Mouse (Mus musculus) intestine, embryonic 14.5 days (tissue): ENCODE results near the gene Fez2. TPM values are rescaled to one million over a fixed set of nuclear protein-coding genes. Genes with fewer than 3 reads are reported as not detected.

ENCODE experiments used
- ATAC-seq: fragments of 200-750 bp; cut with Nextera tagmentation; replicated peaks from 2 replicates; pipeline ENCODE4 v1.8.0; 2017; ENCODE audit warnings: low read depth, moderate number of reproducible peaks, moderate TSS enrichment, moderate library complexity; ENCODE audit not compliant: low FRiP score, low TSS enrichment
- DNase-seq: peaks from one replicate; pipeline ENCODE4 v3.0.0-alpha.2; 2018; ENCODE audit warnings: low spot score
- H3K27ac ChIP-seq: fragments of 300-500 bp; sonication (generic); 2 replicates; pipeline ENCODE4 v1.5.1; 2014; ENCODE audit warnings: low read depth, mild to moderate bottlenecking, control low read depth
- H3K27me3 ChIP-seq: fragments of 300-500 bp; sonication (generic); replicated peaks from 2 replicates; pipeline ENCODE4 v1.6.1; 2014; ENCODE audit warnings: low read length, control low read depth; ENCODE audit not compliant: control insufficient read depth, insufficient read depth
- H3K36me3 ChIP-seq: fragments of 300-500 bp; sonication (generic); 2 replicates; pipeline ENCODE4 v1.6.1; 2014; ENCODE audit warnings: low read length, control low read depth; ENCODE audit not compliant: control insufficient read depth, insufficient read depth
- H3K4me1 ChIP-seq: fragments of 300-500 bp; sonication (generic); replicated peaks from 2 replicates; pipeline ENCODE4 v1.6.1; 2014; ENCODE audit warnings: low read length, control low read depth, mixed read lengths; ENCODE audit not compliant: control insufficient read depth, insufficient read depth
- H3K4me2 ChIP-seq: fragments of 300-500 bp; sonication (generic); 2 replicates; pipeline ENCODE4 v1.6.1; 2014; ENCODE audit warnings: low read length
- H3K4me3 ChIP-seq: fragments of 300-500 bp; sonication (generic); 2 replicates; pipeline ENCODE4 v1.5.1; 2014; ENCODE audit warnings: low read depth, low read length, control low read depth, mixed read lengths
- H3K9ac ChIP-seq: fragments of 300-500 bp; sonication (generic); 2 replicates; pipeline ENCODE4 v1.6.1; 2014; ENCODE audit warnings: mild to moderate bottlenecking, low read length
- H3K9me3 ChIP-seq: fragments of 300-500 bp; sonication (generic); 2 replicates; pipeline ENCODE4 v1.6.1; 2016; ENCODE audit warnings: low read length, control low read depth; ENCODE audit not compliant: control insufficient read depth
- WGBS: fragments of 180-500 bp; shearing (Covaris S2); extraction: QIAGEN DNeasy Blood & Tissue Kit; methylation state at CpG from one replicate; pipeline ENCODE4 v1.1.7; 2014; 5-methylcytosine and 5-hydroxymethylcytosine counted together
- polyA plus RNA-seq: library from polyadenylated mRNA; unstranded; fragments of >200 nt; fragmentation: Nextera tagmentation; extraction: Ambion mirVana; gene quantifications from 2 replicates; pipeline ENCODE4 v1.2.1, GENCODE M21; 2014

Gene Fez2
- polyA plus RNA-seq, 1 experiment from 2014 or later = 43.7 TPM

- Histone ChIP-seq H3K36me3 (no peaks in the 10 kb centered on the region), H3K4me2 (no peak overlapping the region), H3K9me3 (no peaks in the 10 kb centered on the region), H3K27me3 (no peaks in the 10 kb centered on the region), H3K4me1 (no peaks in the 10 kb centered on the region), H3K27ac (no peak overlapping the region), H3K4me3 (no peak overlapping the region), H3K9ac (no peak overlapping the region)
- 82% methylated on average over 4 of the region's 4 CpGs for whole genome bisulfite sequencing
- DNase-seq = no peak
- ATAC-seq = no peak
These were observed 11.1 kb upstream of the Fez2 start for GRCm38 (mm10) chr17:78429051-78429450.

GRCm38 (mm10) chr17:78425026-78425425, 7.1 kb upstream of the Fez2 start:
- ATAC-seq = no peak
- no peaks in the 10 kb centered on the region for H3K27me3 ChIP-seq
- no peak overlapping the region for H3K4me3 ChIP-seq
- H3K4me2 ChIP-seq = no peak overlapping the region
- no peaks in the 10 kb centered on the region for H3K4me1 ChIP-seq
- no peak overlapping the region for H3K9ac ChIP-seq
- no peaks in the 10 kb centered on the region for H3K9me3 ChIP-seq
- no peaks in the 10 kb centered on the region for H3K36me3 ChIP-seq
- 82% methylated on average over 8 of the region's 8 CpGs for WGBS
- no peak overlapping the region for H3K27ac ChIP-seq
- no peak for DNase-seq

GRCm38 (mm10) chr17:78419216-78419615, 1.3 kb upstream of the Fez2 start:
- no peak overlapping the region for H3K4me3 ChIP-seq

DNA sequence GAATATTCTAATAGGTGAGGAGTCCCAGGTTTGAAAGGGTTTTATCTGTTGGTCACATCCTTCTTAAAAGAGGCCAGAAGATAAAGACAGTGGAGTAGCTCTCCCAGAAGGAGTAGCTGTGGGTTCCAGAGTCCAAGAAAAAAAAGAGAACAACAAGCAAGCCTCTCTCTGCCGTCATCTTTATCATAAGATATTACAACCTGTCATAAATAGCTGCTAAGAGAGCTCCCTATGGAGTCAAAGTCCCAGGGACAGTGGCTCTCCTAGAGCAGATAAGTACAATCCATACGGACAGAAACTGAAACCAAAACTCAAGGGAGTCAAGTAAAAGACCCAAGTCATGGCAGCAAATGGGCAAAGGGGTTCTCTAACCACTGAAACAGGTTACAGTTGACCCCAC, 2.7 kb downstream of the Fez2 start:
- peaks cover 17% of the 10 kb centered on the region for H3K36me3 ChIP-seq
- no peak overlapping the region for H3K4me3 ChIP-seq
- H3K9ac ChIP-seq = no peak overlapping the region
- H3K4me1 ChIP-seq = peaks cover 13% of the 10 kb centered on the region
- ATAC-seq = 0 out of 2 replicates have a peak, but pooled peaks have one; percentile 45
- DNase-seq = no peak
- H3K27ac ChIP-seq = peak overlapping the region; percentile 51; the same call in 1 of the 2 replicates
- WGBS = 69% methylated on average over 2 of the region's 2 CpGs
- H3K27me3 ChIP-seq = no peaks in the 10 kb centered on the region
- H3K4me2 ChIP-seq = peak overlapping the region; percentile 13; the same call in 1 of the 2 replicates
- no peaks in the 10 kb centered on the region for H3K9me3 ChIP-seq

More at GRCm38 (mm10) chr17:78419216-78419615, 1.3 kb upstream of the Fez2 start:
- 79% methylated on average over 4 of the region's 4 CpGs for whole genome bisulfite sequencing
- no peaks in the 10 kb centered on the region for H3K27me3 ChIP-seq
- ATAC-seq = no peak
- H3K4me2 ChIP-seq = no peak overlapping the region
- H3K9ac ChIP-seq = no peak overlapping the region
- H3K9me3 ChIP-seq = no peaks in the 10 kb centered on the region
- peaks cover 13% of the 10 kb centered on the region for H3K4me1 ChIP-seq
- no peak overlapping the region for H3K27ac ChIP-seq
- DNase-seq = no peak
- no peaks in the 10 kb centered on the region for H3K36me3 ChIP-seq

DNA sequence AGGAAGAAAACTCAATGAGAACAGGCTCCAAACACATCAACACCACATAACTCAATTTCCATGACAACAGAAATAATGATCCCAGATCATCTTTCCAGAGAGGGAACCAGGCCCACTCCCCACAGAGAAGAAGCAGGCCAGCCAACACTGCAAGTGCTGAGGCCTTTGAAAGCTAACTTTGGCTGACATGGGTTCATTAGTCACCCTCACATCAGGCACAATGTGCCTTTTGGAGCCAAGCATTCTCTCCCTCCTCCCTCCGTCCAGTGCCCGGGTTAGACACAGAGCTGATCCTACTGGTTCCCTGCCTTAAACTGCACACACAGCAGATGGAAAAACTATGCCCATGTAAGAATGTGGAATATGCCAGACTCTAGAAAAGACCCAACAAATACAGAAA, 8.1 kb downstream of the Fez2 start:
- H3K9ac ChIP-seq = no peak overlapping the region
- 65% methylated on average over 2 of the region's 2 CpGs for WGBS
- H3K27me3 ChIP-seq = no peaks in the 10 kb centered on the region
- DNase-seq (no peak), ATAC-seq (no peak)
- H3K4me1 ChIP-seq = 0 out of 2 replicates have a peak, but pooled peaks cover 6% of the 10 kb centered on the region
- no peaks in the 10 kb centered on the region for H3K9me3 ChIP-seq
- no peak overlapping the region for H3K4me3 ChIP-seq
- H3K27ac ChIP-seq = no peak overlapping the region
- no peak overlapping the region for H3K4me2 ChIP-seq
- peaks cover 30% of the 10 kb centered on the region for H3K36me3 ChIP-seq

GRCm38 (mm10) chr17:78408386-78408785, 9.6 kb downstream of the Fez2 start:
- H3K9ac ChIP-seq = no peak overlapping the region
- H3K27me3 ChIP-seq = no peaks in the 10 kb centered on the region
- H3K4me3 ChIP-seq = no peak overlapping the region
- H3K4me2 ChIP-seq = no peak overlapping the region
- H3K36me3 ChIP-seq = peaks cover 44% of the 10 kb centered on the region
- 0 out of 2 replicates have a peak, but pooled peaks cover 6% of the 10 kb centered on the region for H3K4me1 ChIP-seq
- WGBS = 84% methylated on average over 10 of the region's 10 CpGs
- ATAC-seq (0 out of 2 replicates have a peak, but pooled peaks have one; percentile 41), DNase-seq (no peak)
- no peak overlapping the region for H3K27ac ChIP-seq
- no peaks in the 10 kb centered on the region for H3K9me3 ChIP-seq

DNA sequence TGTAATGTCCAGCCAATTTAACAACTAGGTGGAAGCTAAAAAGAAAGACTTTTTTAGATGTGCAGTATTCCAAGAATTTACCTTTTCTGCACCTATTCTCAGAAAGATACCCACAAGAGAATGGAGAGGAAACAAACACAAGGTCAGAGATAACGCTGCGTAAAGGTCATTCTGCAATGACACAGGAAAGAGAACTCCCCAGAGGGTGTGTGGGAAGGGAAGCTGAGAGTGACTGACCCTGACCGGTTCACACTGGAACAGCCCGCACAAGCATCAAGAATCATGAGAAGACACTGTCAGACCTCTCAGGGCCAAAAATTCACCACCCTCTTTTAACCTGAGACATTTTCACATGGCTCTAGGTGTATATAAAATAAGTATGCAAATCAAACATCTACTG, 10.4 kb downstream of the Fez2 start:
- ATAC-seq (no peak), DNase-seq (no peak)
- no peaks in the 10 kb centered on the region for H3K27me3 ChIP-seq
- H3K36me3 ChIP-seq = peaks cover 48% of the 10 kb centered on the region
- H3K4me3 ChIP-seq = no peak overlapping the region
- no peak overlapping the region for H3K9ac ChIP-seq
- whole genome bisulfite sequencing = 71% methylated on average over 4 of the region's 4 CpGs
- H3K27ac ChIP-seq = no peak overlapping the region
- H3K9me3 ChIP-seq = no peaks in the 10 kb centered on the region
- no peak overlapping the region for H3K4me2 ChIP-seq
- H3K4me1 ChIP-seq = peaks cover 6% of the 10 kb centered on the region; the same call in 1 of the 2 replicates

DNA sequence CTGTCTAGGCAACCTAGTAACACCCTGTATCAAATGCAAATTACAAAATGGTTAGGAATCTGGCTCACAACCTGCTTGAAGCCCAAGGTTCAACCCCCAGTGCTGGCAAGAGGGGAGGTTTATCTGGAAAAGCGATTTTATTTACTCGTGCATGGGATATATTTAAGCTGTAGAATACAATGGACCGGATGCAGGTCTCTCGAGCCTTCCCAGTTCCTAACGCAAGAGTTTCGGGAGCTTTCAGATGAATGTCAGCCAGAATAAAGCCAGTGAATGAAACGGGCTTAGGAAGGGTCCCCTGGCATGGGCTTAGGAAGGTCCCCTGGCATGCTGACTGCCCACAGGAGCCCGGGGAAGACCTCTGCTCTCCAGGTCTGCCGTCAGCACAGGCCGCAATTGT, 11.1 kb downstream of the Fez2 start:
- ATAC-seq (no peak), DNase-seq (no peak)
- no peak overlapping the region for H3K9ac ChIP-seq
- no peak overlapping the region for H3K4me2 ChIP-seq
- H3K4me3 ChIP-seq = no peak overlapping the region
- H3K36me3 ChIP-seq = peaks cover 52% of the 10 kb centered on the region
- no peaks in the 10 kb centered on the region for H3K9me3 ChIP-seq
- WGBS = 87% methylated on average over 10 of the region's 10 CpGs
- no peaks in the 10 kb centered on the region for H3K27me3 ChIP-seq
- H3K4me1 ChIP-seq = peaks cover 6% of the 10 kb centered on the region; the same call in 1 of the 2 replicates
- no peak overlapping the region for H3K27ac ChIP-seq

DNA sequence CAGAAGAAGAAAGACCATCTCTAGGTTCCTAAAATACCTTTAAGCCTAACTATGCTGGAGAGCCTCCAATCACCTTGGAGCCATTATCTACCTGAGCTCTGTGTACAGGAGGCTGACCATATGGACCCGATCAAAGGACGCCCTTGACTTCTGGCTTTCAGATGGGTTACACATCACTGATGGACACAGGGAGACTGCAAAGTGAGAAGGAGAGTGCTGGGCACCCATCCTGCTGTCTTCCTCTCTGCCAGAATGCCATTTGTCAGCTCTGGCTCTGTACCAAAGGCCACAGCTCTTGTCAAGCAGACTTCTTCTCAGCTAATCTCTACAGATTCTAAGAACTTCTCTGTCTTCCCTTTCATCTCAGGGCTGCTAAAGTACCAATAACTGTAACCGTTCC, 12.6 kb downstream of the Fez2 start:
- H3K4me2 ChIP-seq = no peak overlapping the region
- WGBS = 90% methylated on average over 3 of the region's 3 CpGs
- ATAC-seq = no peak
- no peak overlapping the region for H3K27ac ChIP-seq
- H3K27me3 ChIP-seq = no peaks in the 10 kb centered on the region
- no peak overlapping the region for H3K9ac ChIP-seq
- H3K36me3 ChIP-seq = peaks cover 39% of the 10 kb centered on the region
- no peak overlapping the region for H3K4me3 ChIP-seq
- peaks cover 9% of the 10 kb centered on the region; the same call in 1 of the 2 replicates for H3K4me1 ChIP-seq
- no peak for DNase-seq
- no peaks in the 10 kb centered on the region for H3K9me3 ChIP-seq
